In the genomic region with DNA sequence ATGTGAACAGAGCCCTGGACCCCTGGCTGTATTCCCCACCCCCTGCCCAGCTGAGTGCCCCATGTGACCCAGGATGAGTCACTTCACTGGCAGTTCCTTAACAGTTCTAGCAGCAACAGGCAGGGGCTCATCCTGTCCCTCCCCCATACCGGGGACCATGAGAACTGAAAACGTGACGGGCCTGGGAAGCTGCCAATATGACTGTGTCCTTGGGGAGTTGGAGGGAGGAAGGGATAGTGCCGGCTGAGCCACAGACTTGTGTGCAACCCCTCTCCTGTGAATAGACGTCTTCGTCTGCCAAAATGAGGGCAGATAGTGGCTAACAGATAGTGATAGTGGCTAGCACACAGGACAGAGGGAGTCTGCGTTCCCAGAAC, we compare ENCODE assay signal across 8 mouse cellular contexts. TPM values are rescaled to one million over a fixed set of nuclear protein-coding genes. Genes with fewer than 3 reads are reported as not detected.
DNase-seq lines count a peak whose midpoint lies in the region; ATAC-seq and TF ChIP-seq lines count a peak whose summit lies in the region.

No protein-coding gene starts in this region.

- ATAC-seq in hindbrain, embryonic 13.5 days (ENCODE audit: low FRiP score): 0 out of 2 replicates have a peak, but pooled peaks have one; percentile 44
- no peak; the same call in 1 of the 2 replicates for ATAC-seq in megakaryocyte-erythroid progenitor cell, adult 5-6 weeks (replicated peaks; ENCODE audit: low FRiP score, low TSS enrichment, poor library complexity, severe bottlenecking)

- peaks cover 17% of the 10 kb centered on the region for H3K27me3 ChIP-seq in hindbrain, embryonic 13.5 days

- 22% methylated on average over 7 of the region's 7 CpGs for WGBS in hindbrain, embryonic 13.5 days

- no peak for TF ChIP-seq POLR2A in brain, embryonic 14.5 days (IDR thresholded peaks at IDR 0.05; ENCODE audit: borderline replicate concordance, extremely low read depth, insufficient read depth, insufficient read length, poor library complexity, severe bottlenecking)

- peak overlapping the region; percentile 85 for H3K4me2 ChIP-seq in hindbrain, embryonic 13.5 days

- no peak for TF ChIP-seq CTCF in brain, embryonic 14.5 days (IDR thresholded peaks at IDR 0.05; ENCODE audit: borderline replicate concordance, extremely low read depth, insufficient read depth, insufficient read length)
- no peak for TF ChIP-seq CTCF in gastrocnemius, adult 2 months (IDR thresholded peaks at IDR 0.05)

- peak overlapping the region; percentile 93 for H3K27ac ChIP-seq in gastrocnemius, adult 2 months
- H3K27ac ChIP-seq in hindbrain, embryonic 13.5 days: no peak overlapping the region

- H3K36me3 ChIP-seq in hindbrain, embryonic 13.5 days: peaks cover 7% of the 10 kb centered on the region

- H3K4me1 ChIP-seq in hindbrain, embryonic 13.5 days (replicated peaks): peaks cover 58% of the 10 kb centered on the region

- peak overlapping the region; percentile 88 for H3K4me3 ChIP-seq in gastrocnemius, adult 2 months
- H3K4me3 ChIP-seq in hindbrain, embryonic 13.5 days: peak overlapping the region; percentile 13

- H3K9ac ChIP-seq in hindbrain, embryonic 13.5 days: 0 out of 2 replicates have a peak overlapping the region, but pooled peaks have one; percentile 20

- H3K9me3 ChIP-seq in hindbrain, embryonic 13.5 days: no peaks in the 10 kb centered on the region

- DNase-seq in 3T3-L1 (ENCODE audit: low read depth, low spot score): peak; percentile 92
- peak; percentile 67 for DNase-seq in brain, embryonic 14.5 days (ENCODE audit: low read depth)
- peak; percentile 86 for DNase-seq in gastrocnemius, adult 2 months
- peak; percentile 19 to 27 for DNase-seq in left cerebral cortex, adult 18-20 months (ENCODE audit: low spot score in 2 of 2)
- peak; percentile 89 for DNase-seq in lung, postnatal 25 days (ENCODE audit: low spot score)
- DNase-seq in right cerebral cortex, postnatal 36 days (ENCODE audit: low spot score in 2 of 2): peak; percentile 21 to 30

- intact Hi-C loops in gastrocnemius, adult 2 months (cut with DNase I): loop anchor here (5.0 kb wide), 3 partner anchors 32 to 208 kb away; partner anchors contain the start of genes Man2c1 and Sin3a

RNA-seq across cellular contexts. Expression of gene Snx33, which starts 3.5 kb away (rescaled TPM):
- polyA plus RNA-seq in brain, embryonic 14.5 days (2012; rRNA removed): 3.0 and 4.0 TPM in 2 replicates
- total RNA-seq in gastrocnemius, adult 2 months (2021): 1 to 10 TPM; 4.3 to 4.7 TPM
- polyA plus RNA-seq in hindbrain, embryonic 13.5 days (2015; fragmentation: Nextera tagmentation; extraction: Ambion mirVana): 2.9 and 3.7 TPM in 2 replicates
- 1 to 10 TPM; 6.8 to 7.4 TPM for total RNA-seq in left cerebral cortex, adult 18-20 months (2021)
- total RNA-seq in megakaryocyte-erythroid progenitor cell, adult 5-6 weeks (2014; fragmentation: Nextera tagmentation): 2.3 and 2.8 TPM in 2 replicates
- 1.9 and 3.4 TPM in 2 replicates for total RNA-seq in megakaryocyte-erythroid progenitor cell, adult 5-6 weeks (2017)

RNA-seq across cellular contexts. Expression of gene Imp3, which starts 12.6 kb away (rescaled TPM):
- polyA plus RNA-seq in brain, embryonic 14.5 days (2012; rRNA removed): 134 and 190 TPM in 2 replicates
- total RNA-seq in gastrocnemius, adult 2 months (2021): 10 to 100 TPM; 49.1 to 51.4 TPM
- 74.5 and 74.8 TPM in 2 replicates for polyA plus RNA-seq in hindbrain, embryonic 13.5 days (2015; fragmentation: Nextera tagmentation; extraction: Ambion mirVana)
- total RNA-seq in left cerebral cortex, adult 18-20 months (2021): 10 to 100 TPM; 47.6 to 52.3 TPM
- 118 and 148 TPM in 2 replicates for total RNA-seq in megakaryocyte-erythroid progenitor cell, adult 5-6 weeks (2014; fragmentation: Nextera tagmentation)
- 108 and 128 TPM in 2 replicates for total RNA-seq in megakaryocyte-erythroid progenitor cell, adult 5-6 weeks (2017)

RNA-seq across cellular contexts. Expression of gene Snupn, which starts 26.0 kb away (rescaled TPM):
- 15.2 and 17.6 TPM in 2 replicates for polyA plus RNA-seq in brain, embryonic 14.5 days (2012; rRNA removed)
- total RNA-seq in gastrocnemius, adult 2 months (2021): 10 to 100 TPM in 1 of 2 experiments, 1 to 10 TPM in 1; 8.4 to 11.3 TPM
- 28.5 and 31.5 TPM in 2 replicates for polyA plus RNA-seq in hindbrain, embryonic 13.5 days (2015; fragmentation: Nextera tagmentation; extraction: Ambion mirVana)
- total RNA-seq in left cerebral cortex, adult 18-20 months (2021): 10 to 100 TPM; 16.1 to 16.7 TPM
- 20.2 and 20.5 TPM in 2 replicates for total RNA-seq in megakaryocyte-erythroid progenitor cell, adult 5-6 weeks (2014; fragmentation: Nextera tagmentation)
- total RNA-seq in megakaryocyte-erythroid progenitor cell, adult 5-6 weeks (2017): 10.3 and 15.5 TPM in 2 replicates

RNA-seq across cellular contexts. Expression of gene Cspg4, which starts 59.8 kb away (rescaled TPM):
- polyA plus RNA-seq in brain, embryonic 14.5 days (2012; rRNA removed): 4.4 and 8.2 TPM in 2 replicates
- 1 to 10 TPM; 5.7 to 6.0 TPM for total RNA-seq in gastrocnemius, adult 2 months (2021)
- polyA plus RNA-seq in hindbrain, embryonic 13.5 days (2015; fragmentation: Nextera tagmentation; extraction: Ambion mirVana): 4.2 and 5.2 TPM in 2 replicates
- 10 to 100 TPM; 11.1 to 12.9 TPM for total RNA-seq in left cerebral cortex, adult 18-20 months (2021)
- total RNA-seq in megakaryocyte-erythroid progenitor cell, adult 5-6 weeks (2014; fragmentation: Nextera tagmentation): not detected in 2 replicates
- total RNA-seq in megakaryocyte-erythroid progenitor cell, adult 5-6 weeks (2017): not detected in 2 replicates

Comparison
In these comparisons a context has a peak if more than half of its experiments do, and no peak if none do; other contexts are left out.
1. DNase-seq: peak in every context shown above with its lines; median percentile 92 in 3T3-L1; 89 in lung, postnatal 25 days; 86 in gastrocnemius, adult 2 months; 67 in brain, embryonic 14.5 days; 26 in right cerebral cortex, postnatal 36 days; 23 in left cerebral cortex, adult 18-20 months.